Mouse (Mus musculus): ENCODE results near the gene Gaa. TPM values are rescaled to one million over a fixed set of nuclear protein-coding genes. Genes with fewer than 3 reads are reported as not detected.
"Not testable (repeated sequence)": the region's sequence is repeated elsewhere in the genome, so short reads cannot be mapped to it uniquely, and the experiment has no call there.

Gene Gaa
- polyA plus RNA-seq, 1 experiment from 2014 or later, result 58.5 TPM

DNA sequence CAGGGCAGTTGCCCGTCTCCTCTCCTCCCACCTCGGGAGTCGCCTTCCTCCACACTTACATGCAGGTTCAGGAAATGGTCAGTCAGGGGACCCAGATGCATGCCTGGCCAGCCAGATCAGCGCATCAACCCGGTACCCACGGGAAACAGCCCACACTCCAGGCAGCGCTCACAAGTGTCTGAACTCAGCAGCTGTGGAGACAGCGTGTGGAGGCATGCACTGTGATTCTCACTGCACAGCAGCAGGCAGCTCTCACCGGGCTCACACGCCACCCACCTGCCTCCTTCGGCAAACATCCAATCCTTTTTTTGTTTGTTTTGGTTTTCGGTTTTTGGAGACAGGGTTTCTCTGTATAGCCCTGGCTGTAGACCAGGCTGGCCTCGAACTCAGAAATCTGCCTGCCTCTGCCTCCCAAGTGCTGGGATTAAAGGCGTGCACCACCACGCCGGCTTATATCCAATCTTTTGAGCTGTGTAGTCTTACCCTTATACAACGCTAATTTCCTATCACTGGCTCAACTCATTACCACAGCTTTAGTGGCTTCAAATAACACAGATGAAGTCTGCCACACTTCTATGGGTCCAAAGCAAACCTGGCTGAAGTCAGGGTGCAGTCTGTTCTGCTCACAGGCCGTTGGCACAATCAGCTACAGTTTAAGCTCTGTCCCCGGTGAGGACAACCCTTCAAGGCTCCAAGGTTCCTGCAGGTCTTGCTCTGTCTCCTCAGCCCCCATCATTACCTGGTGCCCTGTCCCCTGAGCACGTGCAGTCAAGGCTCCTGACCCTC, 19.7 kb downstream of the Gaa start:
- Histone ChIP-seq H3K4me3 (no peak overlapping the region), H3K4me2 (no peak overlapping the region), H3K36me3 (peaks cover 90% of the 10 kb centered on the region), H3K9ac (no peak overlapping the region), H3K4me1 (peaks cover 7% of the 10 kb centered on the region), H3K27ac (no peak overlapping the region), H3K27me3 (no peaks in the 10 kb centered on the region), H3K9me3 (peaks cover 2% of the 10 kb centered on the region; the same call in 1 of the 2 replicates)
- ATAC-seq (ENCODE audit: insufficient number of reproducible peaks, insufficient read depth, low FRiP score, low TSS enrichment, low read depth), result no peak
- 88% methylated on average over 20 of the region's 20 CpGs for WGBS

GRCm38 (mm10) chr11:119292861-119293260, 25.2 kb downstream of the Gaa start:
- not testable (repeated sequence) for H3K9ac ChIP-seq; H3K27ac ChIP-seq; H3K4me3 ChIP-seq; H3K4me2 ChIP-seq; H3K9me3 ChIP-seq; H3K4me1 ChIP-seq; ATAC-seq (ENCODE audit: insufficient number of reproducible peaks, insufficient read depth, low FRiP score, low TSS enrichment, low read depth); H3K27me3 ChIP-seq
- 95% methylated on average over 8 of the region's 8 CpGs for whole genome bisulfite sequencing
- peaks cover 97% of the 10 kb centered on the region for H3K36me3 ChIP-seq

DNA sequence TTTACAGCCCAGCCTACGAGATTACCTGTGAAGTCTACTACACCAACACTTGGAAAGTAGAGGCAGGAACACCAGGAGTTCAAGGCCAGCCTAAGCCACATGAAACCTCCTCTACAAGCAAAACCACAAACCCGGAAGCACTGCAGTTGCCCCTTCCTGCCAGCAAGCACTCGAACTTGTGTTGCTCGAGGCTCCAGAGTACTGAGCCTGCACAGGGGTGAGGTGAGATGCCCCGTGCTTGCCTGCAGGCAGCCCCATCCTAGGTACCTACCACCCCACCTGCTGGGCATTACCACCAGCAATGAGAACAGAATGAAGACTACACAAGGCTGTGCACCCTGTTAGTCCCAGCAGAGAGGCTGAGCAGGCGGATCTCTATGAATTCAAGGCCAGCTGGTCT, 30.3 kb downstream of the Gaa start:
- ATAC-seq (ENCODE audit: insufficient number of reproducible peaks, insufficient read depth, low FRiP score, low TSS enrichment, low read depth), result no peak
- H3K4me1 ChIP-seq, result peaks cover 15% of the 10 kb centered on the region
- H3K4me3 ChIP-seq, result peak overlapping the region; percentile 99; the same call in 1 of the 2 replicates
- H3K27me3 ChIP-seq, result no peaks in the 10 kb centered on the region
- H3K27ac ChIP-seq, result no peak overlapping the region
- H3K9me3 ChIP-seq, result no peaks in the 10 kb centered on the region
- 85% methylated on average over 6 of the region's 6 CpGs for WGBS
- peak overlapping the region; percentile 99 for H3K9ac ChIP-seq
- H3K4me2 ChIP-seq, result peak overlapping the region; percentile 86
- peaks cover 53% of the 10 kb centered on the region for H3K36me3 ChIP-seq

- H3K27ac ChIP-seq, result peak overlapping the region; percentile 88; the same call in 1 of the 2 replicates
- H3K4me3 ChIP-seq, result peak overlapping the region; percentile 99
- no peak for ATAC-seq (ENCODE audit: insufficient number of reproducible peaks, insufficient read depth, low FRiP score, low TSS enrichment, low read depth)
- no peaks in the 10 kb centered on the region for H3K9me3 ChIP-seq
- peak overlapping the region; percentile 86 for H3K4me2 ChIP-seq
- peaks cover 15% of the 10 kb centered on the region for H3K4me1 ChIP-seq
- WGBS, result 14% methylated on average over 7 of the region's 7 CpGs
- H3K27me3 ChIP-seq, result peaks cover 3% of the 10 kb centered on the region
- H3K36me3 ChIP-seq, result peaks cover 44% of the 10 kb centered on the region
- H3K9ac ChIP-seq, result peak overlapping the region; percentile 99
These were observed 31.2 kb downstream of the Gaa start for GRCm38 (mm10) chr11:119298917-119299316.

DNA sequence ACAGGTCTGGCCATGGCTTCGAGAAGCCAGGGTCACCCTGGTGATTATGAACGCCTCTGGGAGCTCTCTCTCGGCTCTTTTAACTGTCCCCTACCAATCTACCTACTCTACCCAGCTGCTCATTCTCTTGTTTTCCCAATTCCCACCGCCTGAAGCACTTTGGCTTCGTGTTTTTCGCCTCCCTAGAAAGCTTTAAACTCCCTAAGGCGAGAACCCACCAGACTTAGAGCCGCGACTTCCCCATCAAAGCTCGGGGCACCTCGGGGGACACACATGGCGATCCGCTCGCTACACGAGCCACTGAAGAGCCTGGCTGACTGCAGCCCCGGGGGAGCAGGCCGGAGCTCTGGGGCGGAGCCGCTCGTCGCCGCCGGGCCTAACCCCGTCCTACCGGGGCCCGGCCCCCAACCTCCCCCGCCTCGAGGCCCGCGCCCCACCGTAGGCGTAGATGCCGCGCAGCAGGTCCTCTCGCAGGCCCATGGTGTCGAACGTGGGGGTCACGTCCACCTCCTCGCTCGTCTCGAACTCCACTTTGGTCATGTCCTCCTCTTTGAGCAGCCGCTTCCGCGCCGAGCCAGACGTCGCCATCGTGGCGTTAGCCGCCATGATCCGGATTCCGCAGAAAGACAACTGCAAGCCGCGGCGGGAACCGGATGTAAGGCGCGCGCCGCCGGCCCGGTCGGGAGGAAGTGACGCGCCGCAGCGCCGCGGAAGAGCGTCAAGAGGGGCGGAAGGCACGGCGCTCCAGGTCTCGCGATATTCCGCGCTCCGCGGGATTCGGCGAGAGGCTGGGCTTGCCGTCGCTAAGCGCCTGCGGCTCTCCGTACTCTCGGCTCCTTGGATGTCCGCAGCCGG, 31.9 kb downstream of the Gaa start, which contains the start of gene Eif4a3:
Gene Eif4a3, minus strand, starts transcription at position 699 of the 855 bp plus-strand sequence.
- H3K9me3 ChIP-seq, result no peaks in the 10 kb centered on the region
- peaks cover 37% of the 10 kb centered on the region for H3K36me3 ChIP-seq
- H3K27ac ChIP-seq, result peak within 1 kb of the TSS; percentile 88
- peak within 1 kb of the TSS; percentile 99 for H3K9ac ChIP-seq
- peak; percentile 89 for ATAC-seq (ENCODE audit: insufficient number of reproducible peaks, insufficient read depth, low FRiP score, low TSS enrichment, low read depth)
- H3K4me1 ChIP-seq, result peaks cover 15% of the 10 kb centered on the region
- peaks cover 10% of the 10 kb centered on the region for H3K27me3 ChIP-seq
- H3K4me3 ChIP-seq, result peak within 1 kb of the TSS; percentile 99
- under 1% methylated on average over 89 of the region's 89 CpGs for WGBS
- H3K4me2 ChIP-seq, result peak within 1 kb of the TSS; percentile 86

GRCm38 (mm10) chr11:119300246-119300935, 32.7 kb downstream of the Gaa start:
- WGBS, result 1% methylated on average over 31 of the region's 31 CpGs
- peaks cover 30% of the 10 kb centered on the region for H3K36me3 ChIP-seq
- peak overlapping the region; percentile 86 for H3K4me2 ChIP-seq
- H3K9me3 ChIP-seq, result no peaks in the 10 kb centered on the region
- H3K27ac ChIP-seq, result peak overlapping the region; percentile 88
- peak overlapping the region; percentile 99 for H3K4me3 ChIP-seq
- H3K9ac ChIP-seq, result peak overlapping the region; percentile 99
- H3K4me1 ChIP-seq, result peaks cover 15% of the 10 kb centered on the region
- ATAC-seq (ENCODE audit: insufficient number of reproducible peaks, insufficient read depth, low FRiP score, low TSS enrichment, low read depth), result peak; percentile 73
- H3K27me3 ChIP-seq, result peaks cover 16% of the 10 kb centered on the region

GRCm38 (mm10) chr11:119300986-119301385, 33.3 kb downstream of the Gaa start:
- H3K9ac ChIP-seq, result 0 out of 2 replicates have a peak overlapping the region, but pooled peaks have one; percentile 99
- peak overlapping the region; percentile 86 for H3K4me2 ChIP-seq
- H3K4me3 ChIP-seq, result peak overlapping the region; percentile 99; the same call in 1 of the 2 replicates

DNA sequence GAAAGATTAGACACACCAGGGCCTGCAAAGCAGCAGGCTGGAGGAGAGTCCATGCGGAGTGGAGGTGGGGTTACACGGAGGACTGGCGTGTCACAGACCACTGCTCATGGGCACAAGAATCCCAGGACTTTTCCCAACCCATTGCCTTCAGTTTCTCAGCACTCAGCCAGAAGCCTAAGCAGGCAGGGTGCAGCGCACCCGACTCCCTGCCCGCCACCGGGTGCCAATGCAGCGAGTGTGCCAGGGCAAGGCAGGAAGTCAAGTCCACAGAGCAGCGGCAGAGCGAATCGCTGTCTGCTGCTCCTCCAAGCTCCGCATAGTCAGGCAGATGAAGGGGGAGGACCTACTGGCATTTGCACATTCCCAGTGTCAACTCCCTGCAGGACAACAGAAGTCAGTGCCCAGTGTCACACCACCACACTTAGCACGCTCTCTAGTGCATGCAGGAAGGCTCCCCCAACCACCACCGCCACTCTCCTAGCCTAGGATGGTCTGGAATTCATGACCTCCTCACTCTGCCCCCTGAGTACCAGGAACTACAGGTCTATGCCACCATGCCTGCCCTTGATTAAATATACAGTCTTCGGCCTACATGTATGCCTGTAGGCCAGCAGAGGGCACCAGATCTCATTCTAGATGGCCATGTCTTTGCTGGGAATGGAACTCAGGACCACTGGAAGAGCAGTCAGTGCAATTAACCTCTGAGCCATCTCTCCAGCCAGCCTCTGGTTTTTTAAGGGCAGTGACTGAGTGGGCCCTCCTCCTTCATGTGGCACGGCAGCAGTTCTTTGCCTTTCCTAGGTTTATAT, 37.4 kb downstream of the Gaa start:
- Histone ChIP-seq H3K4me2 (no peak overlapping the region), H3K9me3 (no peaks in the 10 kb centered on the region), H3K27me3 (peaks cover 29% of the 10 kb centered on the region), H3K4me1 (peaks cover 20% of the 10 kb centered on the region), H3K4me3 (no peak overlapping the region), H3K9ac (0 out of 2 replicates have a peak overlapping the region, but pooled peaks have one; percentile 32), H3K27ac (no peak overlapping the region), H3K36me3 (no peaks in the 10 kb centered on the region)
- ATAC-seq (ENCODE audit: insufficient number of reproducible peaks, insufficient read depth, low FRiP score, low TSS enrichment, low read depth), result no peak
- WGBS, result 40% methylated on average over 16 of the region's 16 CpGs

More at GRCm38 (mm10) chr11:119300986-119301385, 33.3 kb downstream of the Gaa start:
- Histone ChIP-seq H3K9me3 (no peaks in the 10 kb centered on the region), H3K27ac (no peak overlapping the region), H3K27me3 (peaks cover 16% of the 10 kb centered on the region), H3K36me3 (peaks cover 24% of the 10 kb centered on the region), H3K4me1 (peaks cover 15% of the 10 kb centered on the region)
- ATAC-seq (ENCODE audit: insufficient number of reproducible peaks, insufficient read depth, low FRiP score, low TSS enrichment, low read depth), result no peak
- WGBS, result 26% methylated on average over 2 of the region's 2 CpGs

GRCm38 (mm10) chr11:119306762-119307657, 39.3 kb downstream of the Gaa start:
- Histone ChIP-seq H3K36me3 (no peaks in the 10 kb centered on the region), H3K9ac (no peak overlapping the region), H3K9me3 (no peaks in the 10 kb centered on the region), H3K4me2 (peak overlapping the region; percentile 11; the same call in 1 of the 2 replicates), H3K4me1 (peaks cover 17% of the 10 kb centered on the region), H3K27ac (no peak overlapping the region), H3K27me3 (peaks cover 36% of the 10 kb centered on the region), H3K4me3 (no peak overlapping the region)
- ATAC-seq (ENCODE audit: insufficient number of reproducible peaks, insufficient read depth, low FRiP score, low TSS enrichment, low read depth), result no peak
- 52% methylated on average over 13 of the region's 13 CpGs for WGBS

- 47% methylated on average over 1 of the region's 1 CpGs for WGBS
- H3K9ac ChIP-seq, result peak within 1 kb of the TSS; percentile 55; the same call in 1 of the 2 replicates
- H3K4me3 ChIP-seq, result peak within 1 kb of the TSS; percentile 14; the same call in 1 of the 2 replicates
- H3K36me3 ChIP-seq, result no peaks in the 10 kb centered on the region
- no peak within 1 kb of the TSS for H3K27ac ChIP-seq
- peaks cover 17% of the 10 kb centered on the region for H3K4me1 ChIP-seq
- no peak for ATAC-seq (ENCODE audit: insufficient number of reproducible peaks, insufficient read depth, low FRiP score, low TSS enrichment, low read depth)
- H3K4me2 ChIP-seq, result peak within 1 kb of the TSS; percentile 27
- H3K9me3 ChIP-seq, result no peaks in the 10 kb centered on the region
- peaks cover 36% of the 10 kb centered on the region for H3K27me3 ChIP-seq
These were observed 39.9 kb downstream of the Gaa start, which contains the start of gene Card14 for GRCm38 (mm10) chr11:119307658-119307867. Gene Card14 (plus strand): TSS chr11:119307768.

Data from embryonic facial prominence, embryonic 13.5 days (tissue).